Mouse (Mus musculus): ENCODE measurements around the gene Vpreb2.
"Not testable (repeated sequence)": the region's sequence is repeated elsewhere in the genome, so short reads cannot be mapped to it uniquely, and the experiment has no call there.

- TF ChIP-seq CTCF (IDR thresholded peaks at IDR 0.05; ENCODE audit: low read depth, low read length); POLR2A (IDR thresholded peaks at IDR 0.05; ENCODE audit: extremely low read depth, insufficient read depth, low read length): not testable (repeated sequence)
Observed at GRCm38 (mm10) chr16:17992321-17992720, 12.1 kb downstream of the Vpreb2 start.

All from liver, adult 2 months (tissue).